Comparison of ENCODE assay signal across 9 mouse cellular contexts in genomic region chr4:48691793-48692437, GRCm38 (mm10). TPM values are rescaled to one million over a fixed set of nuclear protein-coding genes. Genes with fewer than 3 reads are reported as not detected.
DNase-seq lines count a peak whose midpoint lies in the region; ATAC-seq and TF ChIP-seq lines count a peak whose summit lies in the region.
"Had no signal": no experiment of that assay in that cellular context is flagged by ENCODE, and none has a peak within 500 bp of the region (broad histone marks: within the 10 kb centered on the region; RNA-seq: fewer than 3 reads in every experiment).

No protein-coding gene starts in this region.

- peak; percentile 84 for TF ChIP-seq CTCF in heart, postnatal 0 days (IDR thresholded peaks at IDR 0.05; ENCODE audit: low read depth)
- peak; percentile 90 for TF ChIP-seq CTCF in hindbrain, postnatal 0 days (IDR thresholded peaks at IDR 0.05; ENCODE audit: low read depth)

- no peak overlapping the region for H3K27ac ChIP-seq in heart, postnatal 0 days (ENCODE audit: low read depth)
- H3K27ac ChIP-seq in embryonic facial prominence, embryonic 11.5 days (replicated peaks; ENCODE audit: low read depth, low read length): no peak overlapping the region
- no peak overlapping the region for H3K27ac ChIP-seq in hindbrain, postnatal 0 days
- no peak overlapping the region for H3K27ac ChIP-seq in limb, embryonic 11.5 days (replicated peaks; ENCODE audit: low read depth, low read length)
- H3K27ac ChIP-seq in neural tube, embryonic 12.5 days: no peak overlapping the region
- H3K27ac ChIP-seq: macrophage had no signal

- peak; percentile 68 for DNase-seq in heart, postnatal 0 days (ENCODE audit: low spot score)
- DNase-seq in heart, postnatal 25 days (ENCODE audit: low spot score): no peak
- DNase-seq in adrenal gland, postnatal 14 days: peak; percentile 58
- DNase-seq in embryonic facial prominence, embryonic 11.5 days (ENCODE audit: low spot score): peak; percentile 78
- DNase-seq in hindbrain, postnatal 0 days (ENCODE audit: low spot score): peak; percentile 89
- peak; percentile 75 for DNase-seq in limb, embryonic 11.5 days (ENCODE audit: low spot score)
- DNase-seq in yolk sac, embryonic 10.5 days (ENCODE audit: low spot score): no peak

- H3K9ac ChIP-seq in heart, postnatal 0 days (replicated peaks; ENCODE audit: low read depth, low read length): no peak overlapping the region
- no peak overlapping the region for H3K9ac ChIP-seq in embryonic facial prominence, embryonic 11.5 days (replicated peaks; ENCODE audit: low read length)
- no peak overlapping the region for H3K9ac ChIP-seq in hindbrain, postnatal 0 days (replicated peaks; ENCODE audit: low read length)
- no peak overlapping the region for H3K9ac ChIP-seq in limb, embryonic 11.5 days (ENCODE audit: low read length)
- no peak overlapping the region for H3K9ac ChIP-seq in neural tube, embryonic 12.5 days

- TF ChIP-seq EP300 in heart, postnatal 0 days (IDR thresholded peaks at IDR 0.05; ENCODE audit: low read depth): no peak

- 31% methylated on average over 7 of the region's 7 CpGs for WGBS in heart, postnatal 0 days
- 44% methylated on average over 7 of the region's 7 CpGs for WGBS in embryonic facial prominence, embryonic 11.5 days
- 38% methylated on average over 7 of the region's 7 CpGs for WGBS in hindbrain, postnatal 0 days
- 42% methylated on average over 7 of the region's 7 CpGs for WGBS in limb, embryonic 11.5 days
- 42% methylated on average over 7 of the region's 7 CpGs for WGBS in neural tube, embryonic 12.5 days

- intact Hi-C loops in heart, postnatal 25 days (cut with DNase I): loop anchor here (5.0 to 10.0 kb wide), 2 partner anchors 80 to 633 kb away; no protein-coding TSS in a partner anchor

- peak; percentile 51 for ATAC-seq in heart, postnatal 0 days (ENCODE audit: insufficient read depth, low read depth)
- peak; percentile 82 for ATAC-seq in embryonic facial prominence, embryonic 11.5 days (replicated peaks; ENCODE audit: insufficient number of reproducible peaks, low FRiP score, low TSS enrichment, low read depth)
- ATAC-seq in hindbrain, postnatal 0 days: peak; percentile 77
- no peak; the same call in 1 of the 2 replicates for ATAC-seq in limb, embryonic 11.5 days (ENCODE audit: insufficient number of reproducible peaks, low FRiP score, low TSS enrichment, low read depth)
- peak; percentile 80 for ATAC-seq in neural tube, embryonic 12.5 days (ENCODE audit: low FRiP score, low read depth)

- no peaks in the 10 kb centered on the region for H3K36me3 ChIP-seq in heart, postnatal 0 days (replicated peaks; ENCODE audit: control insufficient read depth, insufficient read depth, low read length)
- no peaks in the 10 kb centered on the region for H3K36me3 ChIP-seq in embryonic facial prominence, embryonic 11.5 days (replicated peaks; ENCODE audit: control insufficient read depth, insufficient read depth, low read depth, low read length)
- H3K36me3 ChIP-seq in hindbrain, postnatal 0 days (ENCODE audit: insufficient read depth, low read length): no peaks in the 10 kb centered on the region
- no peaks in the 10 kb centered on the region for H3K36me3 ChIP-seq in limb, embryonic 11.5 days (ENCODE audit: control insufficient read depth, insufficient read depth, low read length)
- no peaks in the 10 kb centered on the region for H3K36me3 ChIP-seq in neural tube, embryonic 12.5 days

- no peaks in the 10 kb centered on the region for H3K9me3 ChIP-seq in heart, postnatal 0 days (replicated peaks; ENCODE audit: control insufficient read depth, low read length)
- H3K9me3 ChIP-seq in embryonic facial prominence, embryonic 11.5 days (replicated peaks; ENCODE audit: control insufficient read depth, low read length): no peaks in the 10 kb centered on the region
- no peaks in the 10 kb centered on the region for H3K9me3 ChIP-seq in hindbrain, postnatal 0 days (ENCODE audit: low read length)
- no peaks in the 10 kb centered on the region for H3K9me3 ChIP-seq in limb, embryonic 11.5 days (ENCODE audit: control insufficient read depth, low read length)
- H3K9me3 ChIP-seq in neural tube, embryonic 12.5 days: no peaks in the 10 kb centered on the region

- H3K4me1 ChIP-seq in heart, postnatal 0 days (ENCODE audit: control insufficient read depth, insufficient read depth): no peaks in the 10 kb centered on the region
- no peaks in the 10 kb centered on the region for H3K4me1 ChIP-seq in embryonic facial prominence, embryonic 11.5 days (ENCODE audit: control insufficient read depth, insufficient read depth, low read length)
- no peaks in the 10 kb centered on the region for H3K4me1 ChIP-seq in hindbrain, postnatal 0 days (ENCODE audit: insufficient read depth, low read length)
- no peaks in the 10 kb centered on the region for H3K4me1 ChIP-seq in limb, embryonic 11.5 days (ENCODE audit: control insufficient read depth, insufficient read depth, low read length)
- peaks cover 6% of the 10 kb centered on the region; the same call in 1 of the 2 replicates for H3K4me1 ChIP-seq in neural tube, embryonic 12.5 days

- H3K27me3 ChIP-seq in heart, postnatal 0 days (ENCODE audit: control insufficient read depth, insufficient read depth, low read length): no peaks in the 10 kb centered on the region
- H3K27me3 ChIP-seq in embryonic facial prominence, embryonic 11.5 days (ENCODE audit: control insufficient read depth, insufficient read depth, low read length): no peaks in the 10 kb centered on the region
- no peaks in the 10 kb centered on the region for H3K27me3 ChIP-seq in hindbrain, postnatal 0 days (ENCODE audit: insufficient read depth, low read length)
- H3K27me3 ChIP-seq in limb, embryonic 11.5 days (ENCODE audit: control insufficient read depth, insufficient read depth, low read length): no peaks in the 10 kb centered on the region
- no peaks in the 10 kb centered on the region for H3K27me3 ChIP-seq in neural tube, embryonic 12.5 days (replicated peaks)

- no peak overlapping the region for H3K4me3 ChIP-seq in heart, postnatal 0 days (ENCODE audit: low read depth, low read length)
- H3K4me3 ChIP-seq in embryonic facial prominence, embryonic 11.5 days (ENCODE audit: low read depth, low read length): no peak overlapping the region
- H3K4me3 ChIP-seq in hindbrain, postnatal 0 days (ENCODE audit: low read length): no peak overlapping the region
- no peak overlapping the region for H3K4me3 ChIP-seq in limb, embryonic 11.5 days (ENCODE audit: low read depth, low read length)
- H3K4me3 ChIP-seq in neural tube, embryonic 12.5 days: no peak overlapping the region

- H3K4me2 ChIP-seq in heart, postnatal 0 days (ENCODE audit: low read depth, low read length): no peak overlapping the region
- H3K4me2 ChIP-seq in embryonic facial prominence, embryonic 11.5 days (ENCODE audit: low read depth, low read length): no peak overlapping the region
- H3K4me2 ChIP-seq in hindbrain, postnatal 0 days (ENCODE audit: low read depth, low read length): no peak overlapping the region
- no peak overlapping the region for H3K4me2 ChIP-seq in limb, embryonic 11.5 days (ENCODE audit: low read depth, severe bottlenecking)
- H3K4me2 ChIP-seq in neural tube, embryonic 12.5 days (replicated peaks): no peak overlapping the region

RNA-seq across cellular contexts. Expression of gene Cavin4, which starts 28.6 kb away (rescaled TPM):
- total RNA-seq in heart, postnatal 0 days (2014; rRNA removed; ENCODE audit: low replicate concordance): 18.1 and 27.7 TPM in 2 replicates
- 25.0 and 27.7 TPM in 2 replicates for polyA plus RNA-seq in heart, postnatal 0 days (2015; fragmentation: Nextera tagmentation; extraction: Ambion mirVana)
- 100 to 1,000 TPM; 105 to 112 TPM for total RNA-seq in heart, postnatal 25 days (2021)
- total RNA-seq in adrenal gland, postnatal 14 days (2021): 0.82 and 0.98 TPM in 2 replicates
- polyA plus RNA-seq in embryonic facial prominence, embryonic 11.5 days (2014; fragmentation: Nextera tagmentation; extraction: Ambion mirVana): 0.62 and 0.75 TPM in 2 replicates
- total RNA-seq in hindbrain, postnatal 0 days (2014; rRNA removed): 0.42 and 0.54 TPM in 2 replicates
- 0.95 and 1.4 TPM in 2 replicates for polyA plus RNA-seq in hindbrain, postnatal 0 days (2015; fragmentation: Nextera tagmentation; extraction: Ambion mirVana)
- polyA plus RNA-seq in limb, embryonic 11.5 days (2014; fragmentation: Nextera tagmentation; extraction: Ambion mirVana): 1.7 TPM in 2 replicates
- polyA plus RNA-seq in neural tube, embryonic 12.5 days (2016; fragmentation: Nextera tagmentation; extraction: Ambion mirVana): 2.6 and 2.8 TPM in 2 replicates
- polyA plus RNA-seq: macrophage had no signal

Comparison
In these comparisons a context has a peak if more than half of its experiments do, and no peak if none do; other contexts are left out.
1. DNase-seq: peak in heart, postnatal 0 days (single experiment), adrenal gland, postnatal 14 days (single experiment), embryonic facial prominence, embryonic 11.5 days (single experiment), hindbrain, postnatal 0 days (single experiment) and limb, embryonic 11.5 days (single experiment); none in heart, postnatal 25 days (single experiment) and yolk sac, embryonic 10.5 days (single experiment).